Mouse (Mus musculus) hematopoietic stem cell, adult 5-6 weeks (primary cell): ENCODE results near the gene Fastkd1. TPM values are rescaled to one million over a fixed set of nuclear protein-coding genes. Genes with fewer than 3 reads are reported as not detected.
"Not testable (repeated sequence)": the region's sequence is repeated elsewhere in the genome, so short reads cannot be mapped to it uniquely, and the experiment has no call there.

Source experiments
- ATAC-seq, 2 experiments: fragments of 125-278 bp in 1 of 2; replicated peaks in 1 of 2; 2 replicates each; pipeline ENCODE4 v1.8.0; 2016 to 2017; ENCODE audit warnings: inconsistent platforms in 2 of 2, mild to moderate bottlenecking in 2 of 2, moderate number of reproducible peaks in 2 of 2, low read depth in 1 of 2, moderate TSS enrichment in 1 of 2; ENCODE audit not compliant: low FRiP score in 2 of 2, poor library complexity in 2 of 2, severe bottlenecking in 2 of 2, insufficient read depth in 1 of 2, low TSS enrichment in 1 of 2
- total RNA-seq: library from RNA; stranded (forward); fragments of 172-1452, 232-1000 nt; gene quantifications from 2 replicates; pipeline ENCODE4 v1.2.3, GENCODE M21; 2017

Fastkd1 gene
- total RNA-seq, 1 experiment from 2014 or later: 18.6 TPM

GRCm38 (mm10) chr2:69679990-69680389 lies 33.3 kb downstream of the Fastkd1 start:
- no peak for ATAC-seq

- ATAC-seq: not testable (repeated sequence)
Measured at GRCm38 (mm10) chr2:69677215-69677614, 36.1 kb downstream of the Fastkd1 start.

- no peak for ATAC-seq
Measured at GRCm38 (mm10) chr2:69676713-69677112, 36.6 kb downstream of the Fastkd1 start.

GRCm38 (mm10) chr2:69675266-69675665 lies 38.0 kb downstream of the Fastkd1 start:
- no peak for ATAC-seq

- ATAC-seq: no peak
Measured at GRCm38 (mm10) chr2:69673723-69674122, 39.6 kb downstream of the Fastkd1 start.

GRCm38 (mm10) chr2:69669853-69670252 lies 43.5 kb downstream of the Fastkd1 start, which contains the start of gene Klhl41:
Klhl41 (plus strand) TSS chr2:69670120.
- ATAC-seq: no peak

- ATAC-seq: no peak
Measured at GRCm38 (mm10) chr2:69668414-69668813, 44.9 kb downstream of the Fastkd1 start.

- no peak for ATAC-seq
Measured at GRCm38 (mm10) chr2:69667656-69668055, 45.7 kb downstream of the Fastkd1 start.

GRCm38 (mm10) chr2:69663827-69664476 lies 49.4 kb downstream of the Fastkd1 start:
- no peak for ATAC-seq

GRCm38 (mm10) chr2:69659326-69659725 lies 54.0 kb downstream of the Fastkd1 start:
- no peak for ATAC-seq

- no peak for ATAC-seq
Measured at GRCm38 (mm10) chr2:69649716-69650115, 63.6 kb downstream of the Fastkd1 start.

GRCm38 (mm10) chr2:69646726-69647490 lies 66.4 kb downstream of the Fastkd1 start, which contains the start of gene Bbs5:
Bbs5 (plus strand) TSS chr2:69647171.
- peak; percentile 91 for ATAC-seq

- no peak for ATAC-seq
Measured at GRCm38 (mm10) chr2:69644968-69645617, 68.2 kb downstream of the Fastkd1 start.

GRCm38 (mm10) chr2:69640100-69640499 lies 73.2 kb downstream of the Fastkd1 start:
- no peak for ATAC-seq

- not testable (repeated sequence) for ATAC-seq
Measured at GRCm38 (mm10) chr2:69637989-69638388, 75.3 kb downstream of the Fastkd1 start.
